Mouse (Mus musculus) C2C12 (cell line): ENCODE measurements around the gene Cox7a2.

Experiments
- CEBPB ChIP-seq: IDR thresholded peaks from one replicate; pipeline ENCODE4 v1.6.1; 2011; ENCODE audit warnings: low read depth, mild to moderate bottlenecking, control low read depth, moderate library complexity
- CTCF ChIP-seq: IDR thresholded peaks from one replicate; pipeline ENCODE4 v1.5.1; 2011; ENCODE audit not compliant: control insufficient read depth, insufficient read depth, insufficient read length
- FOSL1 ChIP-seq: IDR thresholded peaks from one replicate; pipeline ENCODE4 v1.8.0; 2011; ENCODE audit warnings: mild to moderate bottlenecking, low read length; ENCODE audit not compliant: poor library complexity, insufficient read depth, severe bottlenecking
- MAX ChIP-seq: IDR thresholded peaks from one replicate; pipeline ENCODE4 v1.6.1; 2011; ENCODE audit warnings: mild to moderate bottlenecking, control low read depth
- MYOG ChIP-seq: IDR thresholded peaks from one replicate; pipeline ENCODE4 v1.6.1; 2011; ENCODE audit not compliant: control insufficient read depth, insufficient read length; ENCODE audit errors: extremely low read depth
- USF1 ChIP-seq: IDR thresholded peaks from one replicate; pipeline ENCODE4 v1.6.1; 2011; ENCODE audit warnings: low read depth, mild to moderate bottlenecking, control low read depth, moderate library complexity

- peak; percentile 11 for TF ChIP-seq CTCF
- no peak for TF ChIP-seq MAX
- no peak for TF ChIP-seq USF1
- TF ChIP-seq CEBPB: no peak
- TF ChIP-seq MYOG: no peak
- no peak for TF ChIP-seq FOSL1
Measured at GRCm38 (mm10) chr9:79716909-79717835, 42.5 kb downstream of the Cox7a2 start.
